Mouse (Mus musculus): ENCODE data around the gene Cyp4f39.

The Cyp4f39 gene

DNA sequence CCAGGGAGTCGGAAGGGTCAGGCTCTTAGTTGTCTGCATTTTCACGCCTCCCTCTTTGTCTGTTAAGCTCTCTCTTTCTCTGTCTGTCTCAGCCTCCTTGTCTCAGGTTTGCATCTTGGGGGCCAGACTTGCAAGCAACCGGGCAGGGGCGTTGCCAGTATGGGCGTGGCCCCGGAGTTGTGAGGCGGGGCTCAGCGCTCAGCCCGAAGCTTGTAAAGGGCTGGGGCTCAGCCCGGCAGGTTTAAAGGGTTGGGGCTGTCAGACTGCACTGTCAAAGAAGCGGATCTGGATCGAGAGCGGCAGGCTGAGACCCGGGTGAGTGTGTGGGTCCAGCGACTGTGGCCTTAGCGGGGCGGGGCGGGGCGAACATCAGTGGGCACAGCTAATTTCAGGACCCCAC, at the start of gene Cyp4f39:
Cyp4f39 (plus strand) TSS at position 242 of the 400 bp plus-strand sequence.
- no peak for DNase-seq (ENCODE audit: low spot score in 2 of 2)

GRCm38 (mm10) chr17:32402779-32403157, 49.8 kb upstream of the Cyp4f39 start:
- DNase-seq (ENCODE audit: low spot score in 2 of 2): no peak

- DNase-seq (ENCODE audit: low spot score in 2 of 2): no peak
Measured at GRCm38 (mm10) chr17:32403417-32403816, 49.1 kb upstream of the Cyp4f39 start, which contains the start of gene Rasal3. Rasal3 (minus strand) TSS chr17:32403583.

DNA sequence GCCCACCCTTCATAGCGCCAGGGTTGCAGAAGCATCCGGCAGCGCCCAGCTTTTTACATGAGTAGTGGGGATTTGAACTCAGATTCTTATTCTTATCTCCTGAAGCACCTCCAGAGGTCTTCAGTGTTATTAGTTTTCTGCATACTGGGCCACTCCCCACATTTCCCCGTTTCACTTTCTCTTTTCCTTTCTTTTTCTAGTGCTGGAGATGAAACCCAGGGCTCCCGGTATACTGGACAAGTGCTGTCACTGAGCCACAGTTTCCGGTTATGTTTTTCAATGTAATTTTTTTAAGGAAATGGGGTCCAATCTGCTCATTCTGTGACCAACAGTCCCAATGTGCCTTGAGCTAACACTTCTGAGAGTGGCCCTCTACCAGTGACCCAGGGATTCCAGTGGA, 40.6 kb upstream of the Cyp4f39 start:
- no peak for DNase-seq (ENCODE audit: low spot score in 2 of 2)

DNA sequence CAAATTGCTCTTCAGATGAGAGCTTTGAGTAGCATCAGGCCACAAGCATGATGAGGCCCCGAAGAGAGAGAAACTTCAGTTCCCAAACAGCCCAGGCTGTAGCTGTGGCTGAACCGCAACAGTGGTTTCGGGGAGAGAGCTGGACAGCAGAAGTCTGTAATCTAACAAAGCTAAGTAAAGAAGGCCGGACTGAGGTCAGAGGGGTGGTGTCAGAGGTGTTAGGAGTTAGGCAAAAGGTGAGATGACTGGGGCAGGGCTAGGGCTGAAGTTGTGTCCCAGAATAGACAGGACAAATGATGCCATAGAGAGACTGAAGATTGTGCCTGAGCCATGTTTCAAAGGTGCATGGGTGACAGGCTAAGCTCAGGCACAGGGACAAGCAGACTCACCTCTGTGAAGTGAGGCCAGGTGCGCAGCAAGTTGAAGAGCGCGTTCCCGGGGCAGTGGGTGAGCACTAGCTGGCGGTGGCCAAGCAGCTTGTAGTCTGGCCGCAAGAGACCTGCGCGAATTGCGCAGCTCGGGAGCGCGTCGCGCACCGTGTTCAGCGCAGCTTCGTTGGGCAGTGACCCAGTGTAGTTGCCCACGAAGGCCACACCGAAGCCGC, 37.0 kb upstream of the Cyp4f39 start:
- DNase-seq (ENCODE audit: low spot score in 2 of 2): no peak

DNA sequence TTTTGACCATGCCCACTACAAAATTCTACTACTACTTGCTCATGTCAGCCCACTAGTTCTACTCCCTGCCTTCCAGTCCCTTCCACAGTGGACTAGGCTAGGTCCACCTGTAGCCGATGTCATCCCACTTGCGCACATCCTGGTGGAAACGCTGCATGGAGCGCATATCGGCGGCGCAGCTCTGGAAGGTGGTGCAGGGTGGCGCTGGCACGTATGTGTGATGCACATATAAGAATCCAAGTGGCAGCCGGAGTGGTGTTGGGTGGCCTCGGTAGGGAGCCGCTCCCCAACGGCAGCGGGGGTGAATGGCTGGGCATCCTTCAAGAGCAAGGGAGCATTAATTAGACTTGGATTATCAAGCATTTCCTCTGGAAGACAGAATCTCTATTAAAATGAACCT, 35.8 kb upstream of the Cyp4f39 start:
- no peak for DNase-seq (ENCODE audit: low spot score in 2 of 2)

GRCm38 (mm10) chr17:32419989-32420388, 32.5 kb upstream of the Cyp4f39 start:
- no peak for DNase-seq (ENCODE audit: low spot score in 2 of 2)

- no peak for DNase-seq (ENCODE audit: low spot score in 2 of 2)
Measured at GRCm38 (mm10) chr17:32420781-32421180, 31.7 kb upstream of the Cyp4f39 start.

DNA sequence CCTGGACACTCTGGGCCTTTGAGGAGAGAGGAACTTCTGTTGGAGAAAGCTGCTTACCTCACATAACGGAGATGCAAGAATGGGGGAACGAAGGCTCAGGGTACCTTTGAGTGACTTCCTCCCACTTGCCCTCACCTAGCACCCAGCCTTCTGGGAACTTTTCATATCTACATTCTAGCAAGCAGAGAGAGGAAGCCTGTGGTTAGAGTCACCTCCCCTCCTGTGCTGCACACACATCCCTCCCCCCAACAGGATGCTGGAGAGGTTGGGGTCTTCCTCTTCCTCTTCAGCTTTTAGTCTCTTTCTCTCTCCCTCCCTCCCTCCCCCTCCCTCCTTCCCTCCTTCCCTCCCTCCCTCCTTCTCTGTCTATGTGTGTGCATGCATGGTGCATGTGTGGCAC, 28.5 kb upstream of the Cyp4f39 start, which contains the start of gene Pglyrp2:
Pglyrp2 (minus strand) TSS at position 134 of the 400 bp plus-strand sequence.
- no peak for DNase-seq (ENCODE audit: low spot score in 2 of 2)

DNA sequence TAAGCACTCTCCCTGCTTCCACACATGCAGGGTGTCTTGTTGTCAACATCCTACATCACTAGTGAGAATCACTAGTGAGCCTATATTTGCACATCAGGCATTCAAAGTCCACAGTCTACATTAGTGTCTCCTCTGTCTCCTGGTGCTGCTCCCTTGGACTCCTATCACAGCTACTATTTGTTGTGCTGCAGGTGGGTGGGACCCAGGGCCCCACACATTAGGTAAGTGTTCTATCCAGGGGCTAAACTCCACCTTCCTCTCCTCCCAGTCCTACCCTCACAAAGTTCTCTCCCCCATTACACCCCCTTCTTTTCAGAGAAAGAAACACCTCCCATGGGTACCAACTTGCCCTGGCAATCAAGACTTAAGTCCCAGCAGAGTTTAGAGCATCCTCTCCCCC, 25.9 kb upstream of the Cyp4f39 start:
- DNase-seq (ENCODE audit: low spot score in 2 of 2): no peak

DNA sequence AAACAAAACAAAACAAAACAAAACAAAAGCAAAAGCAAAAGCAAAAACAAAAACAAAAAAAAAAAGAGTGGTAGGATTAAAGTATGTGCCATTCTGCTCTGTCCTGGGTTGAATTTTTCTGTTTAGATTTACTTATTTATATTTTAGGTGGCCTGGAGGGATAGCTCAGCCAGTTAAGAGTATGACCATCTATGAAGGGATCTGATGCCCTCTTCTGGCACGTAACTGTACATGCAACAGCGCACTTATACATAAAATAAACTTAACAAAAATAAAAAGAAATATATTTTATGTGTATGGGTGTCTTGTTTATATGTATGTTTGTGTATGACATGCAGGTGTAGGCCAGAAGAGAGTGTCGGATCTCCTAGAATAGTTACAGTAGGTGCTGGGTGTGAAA, 20.6 kb upstream of the Cyp4f39 start:
- no peak for DNase-seq (ENCODE audit: low spot score in 2 of 2)

GRCm38 (mm10) chr17:32434324-32434723, 18.2 kb upstream of the Cyp4f39 start:
- no peak for DNase-seq (ENCODE audit: low spot score in 2 of 2)

DNA sequence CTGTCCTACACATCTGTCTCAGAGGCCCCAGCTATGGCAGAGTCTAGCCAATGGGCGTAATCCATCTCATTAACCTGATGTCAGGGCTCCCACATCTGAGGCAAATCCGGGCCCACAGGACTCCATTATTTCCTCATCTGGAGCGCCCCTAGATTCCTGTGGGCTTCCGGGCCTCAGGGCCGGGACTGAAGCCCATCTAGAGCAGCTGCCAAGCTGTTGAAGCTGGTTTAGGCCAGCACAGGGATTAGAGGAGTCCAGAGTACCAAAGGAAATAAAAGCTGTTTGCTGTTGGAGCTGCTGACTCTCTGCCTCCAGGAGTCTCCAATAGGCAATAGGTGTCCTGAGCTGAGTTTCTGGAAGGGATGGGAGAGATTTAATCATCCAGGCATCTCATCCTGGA, 17.4 kb upstream of the Cyp4f39 start:
- no peak for DNase-seq (ENCODE audit: low spot score in 2 of 2)

DNA sequence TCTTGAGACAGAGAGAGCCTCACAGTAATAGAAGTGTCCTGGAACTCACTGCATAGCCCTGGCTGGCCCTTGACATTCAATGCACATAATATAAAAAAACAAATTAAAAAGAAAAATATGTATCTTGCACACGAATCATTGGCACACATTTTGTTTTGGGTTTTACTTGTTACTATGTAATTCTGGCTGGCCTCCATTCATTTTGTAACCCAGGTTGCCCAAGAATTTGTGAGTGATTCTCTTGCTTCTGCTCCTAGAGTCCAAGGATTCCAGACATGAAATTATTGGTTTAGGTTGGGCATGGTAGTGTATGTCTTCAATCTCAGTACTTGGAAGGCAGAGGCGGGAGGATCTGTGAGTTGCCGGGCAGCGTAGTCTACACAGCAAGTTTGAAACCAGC, 15.4 kb upstream of the Cyp4f39 start:
- no peak for DNase-seq (ENCODE audit: low spot score in 2 of 2)

DNA sequence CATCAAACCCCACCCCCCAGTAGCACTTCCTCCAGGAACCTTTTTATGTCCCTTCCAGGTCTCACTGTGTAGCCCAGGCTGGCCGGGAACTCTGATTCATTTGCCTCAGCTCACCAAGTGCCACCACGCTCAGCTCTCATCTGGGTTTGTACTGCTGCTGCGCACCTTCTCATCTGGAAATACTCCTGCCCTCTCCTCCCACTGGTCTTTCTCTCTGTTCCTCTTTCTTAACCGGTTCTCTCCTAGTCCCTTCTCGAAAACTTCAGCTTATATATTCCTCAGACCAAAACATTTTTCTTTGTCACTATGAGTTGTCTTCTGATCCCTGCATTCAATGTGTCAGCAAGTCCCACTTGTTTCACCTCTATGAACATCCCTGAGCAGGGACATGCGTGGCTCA, 9.3 kb upstream of the Cyp4f39 start:
- no peak for DNase-seq (ENCODE audit: low spot score in 2 of 2)

- DNase-seq (ENCODE audit: low spot score in 2 of 2): no peak
Measured at GRCm38 (mm10) chr17:32445016-32445415, 7.5 kb upstream of the Cyp4f39 start.

- no peak for DNase-seq (ENCODE audit: low spot score in 2 of 2)
Measured at GRCm38 (mm10) chr17:32447195-32447594, 5.3 kb upstream of the Cyp4f39 start.

- DNase-seq (ENCODE audit: low spot score in 2 of 2): no peak
Measured at GRCm38 (mm10) chr17:32449042-32449441, 3.5 kb upstream of the Cyp4f39 start.

- no peak for DNase-seq (ENCODE audit: low spot score in 2 of 2)
Measured at GRCm38 (mm10) chr17:32450844-32451537, 1.5 kb upstream of the Cyp4f39 start.

DNA sequence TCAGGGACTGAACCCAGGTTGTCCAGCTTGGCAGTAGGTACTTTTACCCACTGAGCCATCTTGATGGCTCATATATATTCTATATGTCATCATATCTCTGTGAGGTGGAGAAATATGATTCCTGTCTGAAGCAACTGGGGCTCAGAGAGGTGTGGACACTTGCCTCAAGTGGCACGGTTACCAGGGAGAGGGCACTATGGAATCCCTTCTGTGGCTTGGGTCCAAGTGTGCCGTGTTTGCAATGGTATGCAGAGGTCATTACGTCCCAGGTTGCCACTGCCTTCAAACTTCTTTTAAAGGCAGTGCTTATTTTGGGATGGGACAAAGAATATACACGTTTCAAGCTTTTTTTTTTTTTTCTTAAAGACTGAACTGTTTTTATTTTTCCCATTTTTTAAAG, 1.7 kb downstream of the Cyp4f39 start:
- no peak for DNase-seq (ENCODE audit: low spot score in 2 of 2)

GRCm38 (mm10) chr17:32454997-32455396, 2.5 kb downstream of the Cyp4f39 start:
- no peak for DNase-seq (ENCODE audit: low spot score in 2 of 2)

DNA sequence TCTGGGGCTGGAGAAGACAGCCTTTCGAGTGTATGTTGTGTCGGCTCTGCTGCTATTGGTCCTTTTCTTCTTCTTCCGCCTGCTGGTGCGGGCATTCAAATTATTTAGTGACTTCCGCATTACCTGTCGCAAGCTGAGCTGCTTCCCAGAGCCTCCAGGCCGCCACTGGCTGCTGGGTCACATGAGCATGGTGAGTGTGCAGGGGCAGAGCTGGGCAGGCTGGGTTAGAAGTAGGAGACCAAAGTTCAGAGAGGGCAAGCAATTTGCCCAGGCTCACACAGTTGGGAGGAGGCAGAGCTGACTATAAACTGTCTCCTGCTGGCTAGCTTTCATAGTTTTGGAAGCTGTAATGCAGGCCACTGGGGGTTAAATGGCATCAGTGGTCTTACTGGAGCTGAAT, 16.0 kb downstream of the Cyp4f39 start:
- no peak for DNase-seq (ENCODE audit: low spot score in 2 of 2)

DNA sequence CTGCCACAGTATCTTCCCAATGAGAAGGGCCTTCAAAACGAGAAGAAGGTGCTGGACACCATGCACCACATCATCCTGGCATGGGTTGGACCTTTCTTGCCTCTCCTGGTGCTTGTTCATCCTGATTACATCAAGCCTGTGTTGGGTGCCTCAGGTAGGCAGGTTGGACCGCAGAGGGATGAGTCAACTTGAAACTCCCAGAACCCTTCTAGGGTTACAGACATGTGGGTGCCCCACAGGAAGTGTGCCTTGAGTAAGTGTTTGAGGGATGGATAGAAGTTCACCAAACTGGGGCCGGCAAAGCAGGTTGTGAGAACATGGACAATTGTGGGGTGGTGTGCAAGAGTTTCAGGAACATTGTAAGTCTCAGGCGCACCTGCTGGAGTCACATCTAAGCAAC, 18.3 kb downstream of the Cyp4f39 start:
- DNase-seq (ENCODE audit: low spot score in 2 of 2): no peak

GRCm38 (mm10) chr17:32472176-32472575, 19.7 kb downstream of the Cyp4f39 start:
- DNase-seq (ENCODE audit: low spot score in 2 of 2): no peak

All from frontal cortex, postnatal 25 days (tissue).